Mouse (Mus musculus) bone marrow, adult 2 months (tissue): ENCODE measurements around the gene Gpr63.

Experiments used
- CTCF ChIP-seq: fragments of 200-500 bp; IDR thresholded peaks from 2 replicates; pipeline ENCODE4 v1.5.1; 2011; ENCODE audit warnings: low read length, control low read depth; ENCODE audit not compliant: control insufficient read depth, insufficient read depth
- POLR2A ChIP-seq: fragments of 200-500 bp; IDR thresholded peaks from 2 replicates; pipeline ENCODE4 v1.6.1; 2011; ENCODE audit warnings: low read depth, mild to moderate bottlenecking, control low read depth, low read length, borderline replicate concordance; ENCODE audit not compliant: control insufficient read depth

DNA sequence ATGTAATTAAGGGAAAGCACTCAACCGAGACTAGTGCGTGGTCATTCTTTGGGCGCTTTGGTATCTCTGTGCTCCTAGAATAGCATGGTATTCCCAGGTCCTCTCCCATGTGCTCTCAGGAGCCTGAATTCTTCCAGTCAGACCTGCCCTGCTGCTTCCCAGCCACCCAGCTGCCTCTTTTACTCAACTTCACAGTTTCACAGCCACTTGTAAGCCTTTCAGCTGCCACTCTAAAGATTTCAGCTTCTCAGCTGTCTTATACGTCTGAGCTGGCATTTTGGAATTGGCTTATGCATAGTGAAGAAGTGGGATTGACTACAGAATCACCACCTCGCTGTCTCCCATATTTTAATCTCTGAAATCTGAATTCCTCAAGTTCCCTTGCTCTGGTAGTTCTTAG lies 19.4 kb downstream of the Gpr63 start:
- TF ChIP-seq CTCF (no peak), POLR2A (no peak)
